Mouse (Mus musculus) liver, adult 2 months (tissue): ENCODE measurements around the gene Sipa1l3.
A peak's percentile ranks its signal among the peaks of the same experiment; 100 is the strongest.

ENCODE experiments used
- CTCF ChIP-seq: fragments of 200-500 bp; IDR thresholded peaks from 2 replicates; pipeline ENCODE4 v1.5.1; 2011; ENCODE audit warnings: low read depth, low read length, control low read depth
- POLR2A ChIP-seq: fragments of 200-500 bp; IDR thresholded peaks from 2 replicates; pipeline ENCODE4 v1.6.1; 2011; ENCODE audit warnings: low read length, control low read depth; ENCODE audit not compliant: insufficient read depth; ENCODE audit errors: extremely low read depth

DNA sequence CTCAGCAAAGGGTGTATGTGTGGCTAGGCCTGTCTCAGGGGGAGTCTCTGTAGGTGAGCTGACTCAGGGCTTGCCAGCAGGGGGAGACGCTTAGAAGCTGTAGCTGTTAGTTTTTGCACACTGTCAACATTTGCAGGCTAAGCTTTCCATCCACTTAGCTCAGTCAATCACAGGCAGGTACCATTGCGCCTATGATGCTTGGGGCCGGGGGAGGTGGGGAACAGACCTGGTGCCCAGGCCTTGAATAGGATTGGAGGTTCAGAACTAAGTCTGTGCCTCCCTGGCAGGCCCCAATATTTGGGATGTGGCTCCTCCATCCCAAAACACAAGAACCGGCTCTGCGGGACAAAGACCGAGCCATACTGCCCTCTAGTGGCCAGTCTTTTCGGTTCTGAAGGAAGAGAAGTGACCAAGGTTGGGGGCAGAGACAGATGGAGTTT, 217.3 kb downstream of the Sipa1l3 start:
- TF ChIP-seq POLR2A (no peak), CTCF (peak; percentile 76)
